Mouse (Mus musculus) intestine, embryonic 16.5 days (tissue): ENCODE data around the gene 1700113H08Rik. TPM values are rescaled to one million over a fixed set of nuclear protein-coding genes. Genes with fewer than 3 reads are reported as not detected.

Experiments
- ATAC-seq: fragments of 200-750 bp; cut with Nextera tagmentation; 2 replicates; pipeline ENCODE4 v1.8.0; 2017; ENCODE audit warnings: moderate TSS enrichment, moderate library complexity
- H3K27ac ChIP-seq: fragments of 300-500 bp; sonication (generic); 2 replicates; pipeline ENCODE4 v1.5.1; 2014; ENCODE audit warnings: mild to moderate bottlenecking, low read length
- H3K27me3 ChIP-seq: fragments of 300-500 bp; sonication (generic); replicated peaks from 2 replicates; pipeline ENCODE4 v1.6.1; 2014; ENCODE audit warnings: low read length, control low read depth, mixed read lengths; ENCODE audit not compliant: control insufficient read depth, insufficient read depth
- H3K36me3 ChIP-seq: fragments of 300-500 bp; sonication (generic); 2 replicates; pipeline ENCODE4 v1.6.1; 2014; ENCODE audit warnings: low read length, control low read depth; ENCODE audit not compliant: control insufficient read depth, insufficient read depth
- H3K4me1 ChIP-seq: fragments of 300-500 bp; sonication (generic); 2 replicates; pipeline ENCODE4 v1.6.1; 2014; ENCODE audit warnings: low read length, control low read depth, mixed read lengths; ENCODE audit not compliant: control insufficient read depth, insufficient read depth
- H3K4me2 ChIP-seq: fragments of 300-500 bp; sonication (generic); 2 replicates; pipeline ENCODE4 v1.6.1; 2014; ENCODE audit warnings: low read depth, low read length, control low read depth
- H3K4me3 ChIP-seq: fragments of 300-500 bp; sonication (generic); 2 replicates; pipeline ENCODE4 v1.5.1; 2014; ENCODE audit warnings: mild to moderate bottlenecking, low read length
- H3K9ac ChIP-seq: fragments of 300-500 bp; sonication (generic); 2 replicates; pipeline ENCODE4 v1.6.1; 2014; ENCODE audit warnings: low read depth, low read length
- H3K9me3 ChIP-seq: fragments of 300-500 bp; sonication (generic); 2 replicates; pipeline ENCODE4 v1.6.1; 2016; ENCODE audit warnings: low read length, control low read depth; ENCODE audit not compliant: control insufficient read depth
- WGBS: fragments of 180-500 bp; shearing (Covaris S2); extraction: QIAGEN DNeasy Blood & Tissue Kit; methylation state at CpG from one replicate; pipeline ENCODE4 v1.1.7; 2014; 5-methylcytosine and 5-hydroxymethylcytosine counted together
- polyA plus RNA-seq: library from polyadenylated mRNA; unstranded; fragments of >200 nt; fragmentation: Nextera tagmentation; extraction: Ambion mirVana; gene quantifications from 2 replicates; pipeline ENCODE4 v1.2.1, GENCODE M21; 2015

1700113H08Rik gene
- polyA plus RNA-seq, 1 experiment from 2014 or later = 0.10 TPM

- Histone ChIP-seq H3K4me3 (no peak overlapping the region), H3K4me2 (no peak overlapping the region), H3K9ac (no peak overlapping the region), H3K36me3 (no peaks in the 10 kb centered on the region), H3K9me3 (no peaks in the 10 kb centered on the region), H3K4me1 (no peaks in the 10 kb centered on the region), H3K27me3 (no peaks in the 10 kb centered on the region), H3K27ac (no peak overlapping the region)
- 90% methylated on average over 5 of the region's 5 CpGs for WGBS
- ATAC-seq = no peak
These were observed 67.2 kb downstream of the 1700113H08Rik start for GRCm38 (mm10) chr10:87125094-87125493.

- H3K27me3 ChIP-seq = no peaks in the 10 kb centered on the region
- H3K4me2 ChIP-seq = no peak overlapping the region
- H3K4me3 ChIP-seq = no peak overlapping the region
- no peaks in the 10 kb centered on the region for H3K36me3 ChIP-seq
- H3K4me1 ChIP-seq = no peaks in the 10 kb centered on the region
- 83% methylated on average over 12 of the region's 12 CpGs for WGBS
- no peaks in the 10 kb centered on the region for H3K9me3 ChIP-seq
- no peak overlapping the region for H3K9ac ChIP-seq
- no peak for ATAC-seq
- no peak overlapping the region for H3K27ac ChIP-seq
These were observed 68.5 kb downstream of the 1700113H08Rik start for GRCm38 (mm10) chr10:87126186-87126824.

- no peak overlapping the region for H3K4me3 ChIP-seq
- H3K4me2 ChIP-seq = no peak overlapping the region
- H3K9ac ChIP-seq = no peak overlapping the region
- ATAC-seq = no peak
- H3K4me1 ChIP-seq = no peaks in the 10 kb centered on the region
- no peaks in the 10 kb centered on the region for H3K9me3 ChIP-seq
- no peaks in the 10 kb centered on the region for H3K36me3 ChIP-seq
- H3K27me3 ChIP-seq = no peaks in the 10 kb centered on the region
- H3K27ac ChIP-seq = no peak overlapping the region
- 94% methylated on average over 6 of the region's 6 CpGs for WGBS
These were observed 93.2 kb downstream of the 1700113H08Rik start for GRCm38 (mm10) chr10:87151050-87151449.

- no peak for ATAC-seq
- H3K4me1 ChIP-seq = no peaks in the 10 kb centered on the region
- H3K4me3 ChIP-seq = no peak overlapping the region
- H3K9me3 ChIP-seq = no peaks in the 10 kb centered on the region
- WGBS = 67% methylated on average over 14 of the region's 14 CpGs
- no peaks in the 10 kb centered on the region for H3K36me3 ChIP-seq
- no peak overlapping the region for H3K27ac ChIP-seq
- no peak overlapping the region for H3K9ac ChIP-seq
- H3K27me3 ChIP-seq = no peaks in the 10 kb centered on the region
- H3K4me2 ChIP-seq = no peak overlapping the region
These were observed 96.1 kb downstream of the 1700113H08Rik start for GRCm38 (mm10) chr10:87153731-87154505.

GRCm38 (mm10) chr10:87159781-87160180, 101.9 kb downstream of the 1700113H08Rik start:
- H3K4me1 ChIP-seq = no peaks in the 10 kb centered on the region
- H3K9ac ChIP-seq = no peak overlapping the region
- no peaks in the 10 kb centered on the region for H3K36me3 ChIP-seq
- 75% methylated on average over 9 of the region's 9 CpGs for WGBS
- H3K27me3 ChIP-seq = no peaks in the 10 kb centered on the region
- ATAC-seq = no peak
- H3K9me3 ChIP-seq = no peaks in the 10 kb centered on the region
- H3K4me3 ChIP-seq = no peak overlapping the region
- H3K27ac ChIP-seq = no peak overlapping the region
- H3K4me2 ChIP-seq = no peak overlapping the region

GRCm38 (mm10) chr10:87196123-87196756, 138.4 kb downstream of the 1700113H08Rik start:
- H3K9ac ChIP-seq = no peak overlapping the region
- no peaks in the 10 kb centered on the region for H3K4me1 ChIP-seq
- H3K9me3 ChIP-seq = no peaks in the 10 kb centered on the region
- no peaks in the 10 kb centered on the region for H3K36me3 ChIP-seq
- H3K27ac ChIP-seq = no peak overlapping the region
- no peak for ATAC-seq
- no peak overlapping the region for H3K4me3 ChIP-seq
- WGBS = 67% methylated on average over 7 of the region's 7 CpGs
- H3K27me3 ChIP-seq = no peaks in the 10 kb centered on the region
- H3K4me2 ChIP-seq = no peak overlapping the region

- H3K4me3 ChIP-seq = no peak overlapping the region
- no peaks in the 10 kb centered on the region for H3K9me3 ChIP-seq
- H3K27ac ChIP-seq = no peak overlapping the region
- H3K4me1 ChIP-seq = no peaks in the 10 kb centered on the region
- H3K27me3 ChIP-seq = no peaks in the 10 kb centered on the region
- no peaks in the 10 kb centered on the region for H3K36me3 ChIP-seq
- 90% methylated on average over 2 of the region's 2 CpGs for WGBS
- ATAC-seq = no peak
- no peak overlapping the region for H3K9ac ChIP-seq
- no peak overlapping the region for H3K4me2 ChIP-seq
These were observed 140.9 kb downstream of the 1700113H08Rik start for GRCm38 (mm10) chr10:87198720-87199119.

GRCm38 (mm10) chr10:87209466-87209865, 151.6 kb downstream of the 1700113H08Rik start:
- 88% methylated on average over 1 of the region's 1 CpGs for WGBS
- Histone ChIP-seq H3K27ac (no peak overlapping the region), H3K9ac (no peak overlapping the region), H3K4me1 (no peaks in the 10 kb centered on the region), H3K36me3 (no peaks in the 10 kb centered on the region), H3K9me3 (no peaks in the 10 kb centered on the region), H3K4me2 (no peak overlapping the region), H3K4me3 (no peak overlapping the region), H3K27me3 (no peaks in the 10 kb centered on the region)
- no peak for ATAC-seq

- Histone ChIP-seq H3K4me1 (no peaks in the 10 kb centered on the region), H3K27ac (no peak overlapping the region), H3K9ac (no peak overlapping the region), H3K4me2 (no peak overlapping the region), H3K36me3 (no peaks in the 10 kb centered on the region), H3K4me3 (no peak overlapping the region), H3K9me3 (no peaks in the 10 kb centered on the region), H3K27me3 (no peaks in the 10 kb centered on the region)
- 87% methylated on average over 4 of the region's 4 CpGs for WGBS
- ATAC-seq = no peak
These were observed 153.2 kb downstream of the 1700113H08Rik start for GRCm38 (mm10) chr10:87211046-87211445.
